Mouse (Mus musculus) megakaryocyte, embryonic 14.5 days (primary cell): ENCODE measurements at regions not wholly inside any gene's neighbourhood (a gene's known extent, or its start where the extent isn't known, plus 50 kb on each side); places are given as distances from the start of the nearest gene placed in this dataset.

Source experiments
- H3K27me3 ChIP-seq: replicated peaks from 2 replicates; pipeline ENCODE3; 2012; ENCODE audit warnings: inconsistent platforms
- H3K36me3 ChIP-seq: replicated peaks from 2 replicates; pipeline ENCODE3; 2012; ENCODE audit warnings: low read length, inconsistent platforms, mixed read lengths
- H3K4me1 ChIP-seq: 2 replicates; pipeline ENCODE4 v1.6.1; 2012; ENCODE audit warnings: inconsistent platforms
- H3K4me3 ChIP-seq: replicated peaks from 2 replicates; pipeline ENCODE3; 2012; ENCODE audit warnings: moderate library complexity, mild to moderate bottlenecking, inconsistent platforms
- H3K9me3 ChIP-seq: 2 replicates; pipeline ENCODE4 v1.6.1; 2012; ENCODE audit warnings: inconsistent platforms
- FLI1 ChIP-seq: IDR thresholded peaks from 2 replicates; pipeline ENCODE4 v1.6.1; 2012; ENCODE audit warnings: low read length, inconsistent platforms, mixed read lengths
- GATA1 ChIP-seq: IDR thresholded peaks from 3 replicates; pipeline ENCODE4 v1.6.1; 2012; ENCODE audit warnings: mixed read lengths, low read length, inconsistent platforms, borderline replicate concordance

DNA sequence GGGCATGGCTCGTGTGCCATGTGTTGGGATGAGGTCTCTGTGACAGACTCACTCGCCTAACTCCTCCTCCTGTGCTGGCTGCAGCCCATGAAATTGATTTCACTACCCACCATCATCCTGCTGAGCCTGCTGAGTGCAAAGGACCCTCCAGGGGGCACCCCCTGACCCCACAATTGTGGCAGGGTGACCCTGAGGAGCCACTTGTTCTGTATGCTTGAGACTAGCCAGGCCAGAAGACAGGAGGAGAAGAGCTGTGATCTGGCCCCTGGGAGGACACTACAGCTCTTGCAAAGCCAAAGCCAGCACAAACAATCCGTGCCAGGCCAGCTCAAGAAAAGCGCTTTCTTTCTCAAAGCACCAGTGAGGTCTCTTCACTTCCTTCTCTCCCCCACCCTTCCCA, 104.7 kb upstream of the Lemd2 start:
- Histone ChIP-seq H3K9me3 (peaks cover 10% of the 10 kb centered on the region; the same call in 1 of the 2 replicates), H3K27me3 (peaks cover 80% of the 10 kb centered on the region)

DNA sequence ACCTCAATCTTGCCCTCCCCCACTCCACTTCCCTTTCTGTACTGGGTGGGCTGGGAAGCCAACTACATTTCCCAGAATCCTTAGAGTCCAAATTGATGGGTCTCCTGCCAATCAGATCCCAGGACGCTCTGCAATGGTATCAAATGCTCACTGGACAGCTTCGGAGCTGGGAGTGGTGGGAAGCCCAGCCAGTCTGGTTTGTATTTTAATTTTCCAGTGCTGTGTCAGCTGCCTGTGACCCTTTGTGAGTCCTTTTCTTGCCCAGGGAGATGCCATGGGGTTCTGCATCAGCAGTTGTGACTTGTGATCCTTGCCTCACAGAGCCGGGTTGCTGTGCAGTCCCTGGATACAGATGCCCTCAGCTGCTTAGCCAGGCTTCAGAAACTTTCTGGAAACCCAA, 100.6 kb upstream of the Lemd2 start:
- H3K36me3 ChIP-seq = no peaks in the 10 kb centered on the region
- H3K27me3 ChIP-seq = peaks cover 73% of the 10 kb centered on the region
- no peak overlapping the region for H3K4me3 ChIP-seq
- TF ChIP-seq FLI1 (no peak), GATA1 (no peak)
- peaks cover 11% of the 10 kb centered on the region for H3K4me1 ChIP-seq
- H3K9me3 ChIP-seq = peaks cover 41% of the 10 kb centered on the region

More for the DNA sequence above, 104.7 kb upstream of the Lemd2 start:
- Histone ChIP-seq H3K4me1 (peaks cover 13% of the 10 kb centered on the region), H3K36me3 (no peaks in the 10 kb centered on the region), H3K4me3 (no peak overlapping the region)
- TF ChIP-seq FLI1 (no peak), GATA1 (no peak)

DNA sequence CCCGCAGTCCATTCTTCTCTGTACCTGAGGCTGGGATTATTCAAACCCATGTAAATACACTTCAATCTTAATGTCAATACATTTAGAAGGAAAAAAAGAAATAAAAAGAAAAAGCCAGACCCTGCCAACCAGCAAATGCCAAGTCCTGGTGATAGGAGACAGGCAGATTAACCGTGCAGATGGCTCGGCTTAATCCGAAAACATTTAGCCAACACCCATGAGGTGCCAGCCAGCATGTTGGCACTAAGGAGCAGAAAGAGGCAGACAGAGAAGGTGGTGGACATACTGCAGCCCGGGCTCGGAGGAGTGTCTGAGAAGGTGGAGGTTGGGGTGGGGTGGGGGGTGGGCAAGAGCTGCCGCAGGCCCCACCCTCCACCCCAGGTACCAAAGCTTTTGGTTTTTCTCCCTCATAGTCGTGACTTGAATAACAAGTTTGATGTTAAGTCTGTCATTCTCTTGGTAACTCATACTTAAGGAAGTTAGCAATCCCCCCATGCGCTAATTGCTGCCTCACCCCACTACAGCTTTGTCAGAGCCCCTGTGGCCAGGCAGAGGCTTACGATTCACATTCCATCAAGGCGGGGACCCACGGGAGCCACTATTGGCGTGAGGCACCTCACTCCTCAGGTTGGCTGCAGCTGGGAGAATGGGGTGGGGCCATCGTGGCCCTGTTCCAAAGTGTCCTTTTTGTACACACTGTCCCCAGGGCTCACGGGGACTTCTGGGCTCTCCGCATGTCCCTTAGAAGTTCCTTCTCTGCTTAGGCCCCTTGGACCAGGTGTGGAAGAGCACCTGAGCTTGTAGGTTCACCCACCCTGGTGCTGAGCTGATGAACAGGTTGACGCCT, 99.6 kb upstream of the Lemd2 start:
- H3K9me3 ChIP-seq = peaks cover 48% of the 10 kb centered on the region
- no peak overlapping the region for H3K4me3 ChIP-seq
- TF ChIP-seq GATA1 (no peak), FLI1 (no peak)
- peaks cover 74% of the 10 kb centered on the region for H3K27me3 ChIP-seq
- H3K36me3 ChIP-seq = no peaks in the 10 kb centered on the region
- H3K4me1 ChIP-seq = 0 out of 2 replicates have a peak, but pooled peaks cover 1% of the 10 kb centered on the region

DNA sequence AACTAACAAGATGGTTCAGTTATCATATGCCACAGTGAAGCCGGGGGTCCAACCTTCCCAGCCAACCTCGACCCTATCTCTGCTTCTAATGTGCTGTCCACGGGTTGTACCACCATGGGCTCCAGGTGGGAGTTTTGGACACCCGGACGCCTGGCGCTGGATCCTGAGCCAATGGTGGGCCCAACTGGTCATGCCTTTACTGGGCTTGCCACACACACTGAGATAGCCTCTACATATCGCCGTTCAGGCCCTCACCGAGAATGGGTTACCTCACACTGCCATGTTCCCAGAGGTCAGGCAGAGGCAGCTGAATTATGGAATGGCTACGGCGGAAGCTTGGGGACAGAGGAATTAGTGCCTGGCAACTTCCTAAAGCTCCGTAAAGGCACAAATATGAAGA, 98.8 kb upstream of the Lemd2 start:
- H3K4me3 ChIP-seq = no peak overlapping the region
- no peak for TF ChIP-seq GATA1
- no peak for TF ChIP-seq FLI1
- no peaks in the 10 kb centered on the region for H3K4me1 ChIP-seq
- H3K27me3 ChIP-seq = peaks cover 75% of the 10 kb centered on the region
- H3K9me3 ChIP-seq = peaks cover 56% of the 10 kb centered on the region
- no peaks in the 10 kb centered on the region for H3K36me3 ChIP-seq

DNA sequence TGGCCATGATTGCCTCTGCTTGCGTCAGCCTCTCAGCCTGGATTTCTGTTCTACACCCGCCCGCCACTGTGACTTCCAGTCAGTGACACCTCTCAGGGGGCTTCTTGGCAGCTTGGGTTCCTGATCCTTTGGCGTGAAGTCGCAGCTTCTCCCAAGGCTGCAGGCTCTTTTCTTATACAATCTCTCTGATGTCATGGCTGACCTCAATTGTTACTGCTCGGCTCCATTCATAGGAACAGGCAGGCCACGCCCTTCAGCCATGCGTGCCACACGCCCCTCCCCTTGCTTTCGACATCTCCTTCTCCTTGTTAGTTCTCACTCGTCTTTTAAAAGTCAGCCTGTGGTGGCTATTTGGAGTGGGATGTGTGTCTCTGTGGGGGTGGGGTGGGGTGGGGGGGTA, 97.1 kb upstream of the Lemd2 start:
- no peak overlapping the region for H3K4me3 ChIP-seq
- peaks cover 66% of the 10 kb centered on the region for H3K9me3 ChIP-seq
- TF ChIP-seq FLI1 = no peak
- TF ChIP-seq GATA1 = no peak
- H3K36me3 ChIP-seq = no peaks in the 10 kb centered on the region
- peaks cover 73% of the 10 kb centered on the region for H3K27me3 ChIP-seq
- no peaks in the 10 kb centered on the region for H3K4me1 ChIP-seq

DNA sequence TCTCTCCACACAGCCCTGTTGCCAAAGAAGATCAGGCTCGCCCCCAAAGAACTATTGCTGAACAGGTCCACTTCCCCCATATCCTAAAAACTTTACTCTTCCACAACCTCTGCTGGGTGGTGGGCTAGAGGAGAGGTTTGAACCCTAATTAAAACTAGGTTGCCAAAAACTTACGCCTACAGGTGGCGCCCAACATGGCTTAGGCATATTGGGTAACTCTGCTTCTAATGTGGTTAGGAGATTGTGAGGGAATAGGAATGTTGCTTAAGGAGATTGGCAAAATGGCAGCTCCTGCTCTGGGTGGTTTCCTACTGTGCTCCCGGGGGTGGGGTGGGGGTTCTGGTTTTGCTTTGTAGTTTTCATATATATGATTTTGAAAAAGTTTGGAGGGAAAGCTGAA, 95.0 kb upstream of the Lemd2 start:
- Histone ChIP-seq H3K4me1 (no peaks in the 10 kb centered on the region), H3K36me3 (no peaks in the 10 kb centered on the region), H3K4me3 (no peak overlapping the region), H3K9me3 (peaks cover 82% of the 10 kb centered on the region), H3K27me3 (peaks cover 68% of the 10 kb centered on the region)
- TF ChIP-seq GATA1 (no peak), FLI1 (no peak)

DNA sequence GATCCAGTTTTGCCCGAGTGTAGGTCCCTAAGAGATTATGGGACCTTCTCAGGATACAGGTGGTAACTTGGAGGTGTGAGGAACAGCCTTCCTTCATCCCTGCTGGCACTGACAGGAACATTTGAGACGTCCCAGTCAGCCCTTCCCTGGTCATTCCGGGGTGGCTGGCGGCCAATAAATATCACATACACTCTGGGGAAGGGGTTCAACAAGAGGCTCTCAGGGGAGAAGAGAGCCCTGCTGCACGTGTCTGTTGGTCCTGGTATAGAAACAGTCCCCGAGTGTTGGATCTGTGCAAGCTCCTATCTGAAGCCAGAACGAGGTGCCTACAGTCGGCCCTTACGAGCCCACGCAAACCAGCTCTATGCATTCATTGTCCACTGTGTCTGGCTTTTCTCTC, 94.1 kb upstream of the Lemd2 start:
- H3K9me3 ChIP-seq = peaks cover 91% of the 10 kb centered on the region
- TF ChIP-seq FLI1 (no peak), GATA1 (no peak)

DNA sequence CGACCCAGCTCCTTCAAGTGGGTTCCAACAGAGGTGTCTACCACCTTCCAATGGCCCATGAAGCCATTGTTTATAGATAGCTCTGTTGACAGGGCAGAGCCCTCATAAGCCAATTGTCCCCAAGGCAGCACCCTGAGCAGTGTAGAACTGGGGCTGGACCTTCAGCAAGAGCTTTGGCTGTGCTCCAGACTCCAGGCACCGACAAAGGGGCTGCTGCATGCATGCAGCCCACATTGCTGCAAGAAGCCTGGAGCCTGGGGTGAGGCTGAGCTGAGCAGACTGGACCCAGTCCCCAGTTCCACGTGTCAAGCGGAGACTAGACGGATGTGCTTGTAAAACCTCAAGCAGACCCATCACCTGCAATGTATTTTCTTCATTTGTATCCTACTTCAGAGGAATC, 91.9 kb upstream of the Lemd2 start:
- TF ChIP-seq FLI1 = no peak
- no peak for TF ChIP-seq GATA1
- H3K36me3 ChIP-seq = no peaks in the 10 kb centered on the region

More for the DNA sequence above, 94.1 kb upstream of the Lemd2 start:
- Histone ChIP-seq H3K4me1 (no peaks in the 10 kb centered on the region), H3K4me3 (no peak overlapping the region), H3K27me3 (peaks cover 71% of the 10 kb centered on the region), H3K36me3 (no peaks in the 10 kb centered on the region)

DNA sequence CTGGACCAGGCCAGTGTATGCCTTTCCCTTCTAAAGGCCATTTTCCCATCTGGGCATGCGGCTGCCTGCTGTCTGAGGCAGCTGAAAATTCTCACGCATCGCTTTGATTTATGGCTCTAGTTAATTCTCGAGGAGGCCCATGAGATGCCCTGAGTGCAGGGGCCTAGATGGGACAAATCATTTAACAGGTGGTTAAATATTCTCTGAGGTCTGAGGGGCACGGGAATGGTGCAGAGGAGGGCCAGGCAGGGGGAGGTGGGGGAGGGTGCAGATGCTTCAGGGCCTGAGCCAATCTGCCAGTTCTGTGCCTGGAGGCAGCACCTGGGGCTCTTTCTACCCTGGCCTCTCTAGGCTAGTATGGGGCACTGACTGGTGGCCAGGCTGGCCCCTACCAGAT, 89.9 kb upstream of the Lemd2 start:
- Histone ChIP-seq H3K4me1 (no peaks in the 10 kb centered on the region), H3K9me3 (peaks cover 88% of the 10 kb centered on the region), H3K36me3 (no peaks in the 10 kb centered on the region), H3K27me3 (peaks cover 46% of the 10 kb centered on the region), H3K4me3 (no peak overlapping the region)
- TF ChIP-seq FLI1 (no peak), GATA1 (no peak)

More for the DNA sequence above, 91.9 kb upstream of the Lemd2 start:
- Histone ChIP-seq H3K4me3 (no peak overlapping the region), H3K4me1 (no peaks in the 10 kb centered on the region), H3K9me3 (peaks cover 92% of the 10 kb centered on the region), H3K27me3 (peaks cover 55% of the 10 kb centered on the region)

DNA sequence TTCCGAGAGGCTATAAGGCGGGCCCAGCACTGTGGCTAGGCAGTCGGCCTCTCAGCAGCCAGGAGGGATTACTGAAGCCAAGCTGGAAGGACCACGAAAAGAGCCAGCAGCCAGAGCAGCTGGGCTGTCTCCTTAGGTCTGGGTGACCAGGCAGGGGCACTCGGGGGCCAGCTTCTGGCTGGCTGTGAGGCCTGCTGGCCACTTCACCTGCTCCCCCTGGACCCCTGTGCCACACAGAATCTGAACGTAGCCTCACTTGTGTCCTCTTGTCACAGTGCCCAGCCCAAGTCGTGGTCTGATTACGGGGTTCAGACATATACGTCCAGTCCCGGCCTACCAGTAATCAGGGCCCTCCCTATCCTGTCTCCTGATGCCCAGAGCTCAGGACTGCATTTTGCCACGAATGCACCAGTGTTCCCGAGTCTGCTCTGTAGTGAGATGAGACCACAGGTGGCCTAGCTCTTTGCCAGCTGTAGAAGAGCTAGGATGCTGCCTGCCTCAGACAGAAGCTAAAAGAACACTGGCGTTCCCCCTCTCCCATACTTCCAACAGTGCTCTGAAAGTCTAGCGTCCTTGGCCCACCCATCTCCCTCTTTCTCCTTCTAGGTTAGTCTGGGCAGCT, 89.4 kb upstream of the Lemd2 start:
- Histone ChIP-seq H3K9me3 (peaks cover 83% of the 10 kb centered on the region), H3K4me3 (no peak overlapping the region), H3K4me1 (no peaks in the 10 kb centered on the region), H3K36me3 (no peaks in the 10 kb centered on the region), H3K27me3 (peaks cover 42% of the 10 kb centered on the region)
- TF ChIP-seq GATA1 (no peak), FLI1 (no peak)
